Mouse (Mus musculus) heart, postnatal 0 days (tissue): ENCODE measurements around the gene Glis3. TPM values are rescaled to one million over a fixed set of nuclear protein-coding genes. Genes with fewer than 3 reads are reported as not detected.
A peak's percentile ranks its signal among the peaks of the same experiment; 100 is the strongest.

Experiments
- ATAC-seq: fragments of 200-750 bp; cut with Nextera tagmentation; 2 replicates; pipeline ENCODE4 v1.8.0; 2017; ENCODE audit warnings: low read depth, moderate number of reproducible peaks, moderate library complexity; ENCODE audit not compliant: insufficient read depth
- DNase-seq: peaks from one replicate; pipeline ENCODE4 v3.0.0-alpha.2; 2016; ENCODE audit warnings: low spot score
- H3K27ac ChIP-seq: fragments of 300-500 bp; sonication (generic); 2 replicates; pipeline ENCODE4 v1.5.1; 2014; ENCODE audit warnings: low read depth, mild to moderate bottlenecking
- H3K27me3 ChIP-seq: fragments of 300-500 bp; sonication (generic); 2 replicates; pipeline ENCODE4 v1.6.1; 2014; ENCODE audit warnings: low read length, mixed read lengths; ENCODE audit not compliant: control insufficient read depth, insufficient read depth
- H3K36me3 ChIP-seq: fragments of 300-500 bp; sonication (generic); replicated peaks from 2 replicates; pipeline ENCODE4 v1.6.1; 2014; ENCODE audit warnings: low read length, mixed read lengths; ENCODE audit not compliant: control insufficient read depth, insufficient read depth
- H3K4me1 ChIP-seq: fragments of 300-500 bp; sonication (generic); 2 replicates; pipeline ENCODE4 v1.6.1; 2014; ENCODE audit warnings: antibody characterized with exemption; ENCODE audit not compliant: control insufficient read depth, insufficient read depth
- H3K4me2 ChIP-seq: fragments of 300-500 bp; sonication (generic); 2 replicates; pipeline ENCODE4 v1.6.1; 2014; ENCODE audit warnings: low read depth, mild to moderate bottlenecking, low read length, moderate library complexity
- H3K4me3 ChIP-seq: fragments of 300-500 bp; sonication (generic); 2 replicates; pipeline ENCODE4 v1.5.1; 2014; ENCODE audit warnings: low read depth, low read length
- H3K9ac ChIP-seq: fragments of 300-500 bp; sonication (generic); replicated peaks from 2 replicates; pipeline ENCODE4 v1.6.1; 2014; ENCODE audit warnings: low read depth, low read length, mixed read lengths
- H3K9me3 ChIP-seq: fragments of 300-500 bp; sonication (generic); replicated peaks from 2 replicates; pipeline ENCODE4 v1.6.1; 2016; ENCODE audit warnings: low read length; ENCODE audit not compliant: control insufficient read depth
- CTCF ChIP-seq: IDR thresholded peaks from 2 replicates; pipeline ENCODE4 v1.5.1; 2016; ENCODE audit warnings: antibody characterized with exemption, control low read depth, low read depth
- EP300 ChIP-seq: IDR thresholded peaks from 2 replicates; pipeline ENCODE4 v1.6.1; 2016; ENCODE audit warnings: antibody characterized with exemption, low read depth
- WGBS: fragments of 180-500 bp; shearing (Covaris S2); extraction: QIAGEN DNeasy Blood & Tissue Kit; methylation state at CpG from one replicate; pipeline ENCODE4 v1.1.7; 2014; 5-methylcytosine and 5-hydroxymethylcytosine counted together
- polyA plus RNA-seq: library from polyadenylated mRNA; unstranded; fragments of >200 nt; fragmentation: Nextera tagmentation; extraction: Ambion mirVana; gene quantifications from 2 replicates; pipeline ENCODE4 v1.2.1, GENCODE M21; 2015
- total RNA-seq: library from RNA; depleted of rRNA; stranded (reverse); fragments of >200 nt; gene quantifications from 2 replicates; pipeline ENCODE4 v1.2.3, GENCODE M21; 2014; ENCODE audit warnings: low replicate concordance

Gene Glis3
- total and polyA plus RNA-seq, 2 experiments from 2014 or later = 0.34 to 10.0 TPM

GRCm38 (mm10) chr19:28663781-28664180 lies 16.1 kb downstream of the Glis3 start:
- Histone ChIP-seq H3K36me3 (no peaks in the 10 kb centered on the region), H3K4me3 (no peak overlapping the region), H3K4me2 (no peak overlapping the region), H3K27ac (no peak overlapping the region), H3K27me3 (no peaks in the 10 kb centered on the region), H3K9me3 (no peaks in the 10 kb centered on the region), H3K9ac (no peak overlapping the region), H3K4me1 (no peaks in the 10 kb centered on the region)
- WGBS = 33% methylated on average over 9 of the region's 9 CpGs
- TF ChIP-seq EP300 (no peak), CTCF (no peak)
- ATAC-seq = no peak
- DNase-seq = peak; percentile 18

DNA sequence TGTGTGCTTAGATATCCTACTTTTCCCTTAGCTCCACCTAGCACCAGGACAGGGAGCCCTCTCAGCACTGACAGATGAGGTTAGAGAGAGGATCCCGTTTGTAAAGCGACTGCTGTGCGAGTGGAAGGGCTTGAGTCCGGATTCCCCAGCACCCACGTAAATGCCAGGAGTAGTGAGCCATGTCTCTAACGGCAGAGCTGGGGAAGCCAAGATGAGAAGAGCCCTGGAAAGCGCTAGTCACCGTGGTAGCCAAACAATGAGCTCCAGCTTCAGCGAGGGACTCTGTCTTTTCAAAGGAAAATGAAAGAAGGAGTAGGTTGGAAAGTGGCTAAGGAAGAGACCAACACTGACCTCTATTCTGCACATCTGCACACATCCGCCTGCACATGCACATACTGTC lies 16.7 kb downstream of the Glis3 start:
- no peak for DNase-seq
- Histone ChIP-seq H3K9ac (no peak overlapping the region), H3K27me3 (no peaks in the 10 kb centered on the region), H3K9me3 (no peaks in the 10 kb centered on the region), H3K27ac (no peak overlapping the region), H3K4me3 (no peak overlapping the region), H3K36me3 (no peaks in the 10 kb centered on the region), H3K4me1 (no peaks in the 10 kb centered on the region), H3K4me2 (no peak overlapping the region)
- no peak for ATAC-seq
- 51% methylated on average over 10 of the region's 10 CpGs for WGBS
- TF ChIP-seq EP300 = no peak
- TF ChIP-seq CTCF = no peak

GRCm38 (mm10) chr19:28662474-28662873 lies 17.4 kb downstream of the Glis3 start:
- Histone ChIP-seq H3K36me3 (no peaks in the 10 kb centered on the region), H3K4me2 (peak overlapping the region; percentile 32), H3K9me3 (no peaks in the 10 kb centered on the region), H3K27ac (no peak overlapping the region), H3K27me3 (no peaks in the 10 kb centered on the region), H3K4me1 (no peaks in the 10 kb centered on the region), H3K4me3 (0 out of 2 replicates have a peak overlapping the region, but pooled peaks have one; percentile 1), H3K9ac (no peak overlapping the region)
- DNase-seq = no peak
- no peak for ATAC-seq
- no peak for TF ChIP-seq EP300
- TF ChIP-seq CTCF = no peak
- WGBS = 59% methylated on average over 8 of the region's 8 CpGs

- no peak overlapping the region for H3K9ac ChIP-seq
- H3K4me2 ChIP-seq = no peak overlapping the region
- H3K4me3 ChIP-seq = no peak overlapping the region
- TF ChIP-seq CTCF (no peak), EP300 (no peak)
- H3K27ac ChIP-seq = no peak overlapping the region
- no peak for ATAC-seq
- DNase-seq = no peak
- 89% methylated on average over 7 of the region's 7 CpGs for WGBS
- no peaks in the 10 kb centered on the region for H3K27me3 ChIP-seq
- H3K4me1 ChIP-seq = no peaks in the 10 kb centered on the region
- H3K36me3 ChIP-seq = no peaks in the 10 kb centered on the region
- H3K9me3 ChIP-seq = no peaks in the 10 kb centered on the region
Measured at GRCm38 (mm10) chr19:28660912-28661311, 19.0 kb downstream of the Glis3 start.

DNA sequence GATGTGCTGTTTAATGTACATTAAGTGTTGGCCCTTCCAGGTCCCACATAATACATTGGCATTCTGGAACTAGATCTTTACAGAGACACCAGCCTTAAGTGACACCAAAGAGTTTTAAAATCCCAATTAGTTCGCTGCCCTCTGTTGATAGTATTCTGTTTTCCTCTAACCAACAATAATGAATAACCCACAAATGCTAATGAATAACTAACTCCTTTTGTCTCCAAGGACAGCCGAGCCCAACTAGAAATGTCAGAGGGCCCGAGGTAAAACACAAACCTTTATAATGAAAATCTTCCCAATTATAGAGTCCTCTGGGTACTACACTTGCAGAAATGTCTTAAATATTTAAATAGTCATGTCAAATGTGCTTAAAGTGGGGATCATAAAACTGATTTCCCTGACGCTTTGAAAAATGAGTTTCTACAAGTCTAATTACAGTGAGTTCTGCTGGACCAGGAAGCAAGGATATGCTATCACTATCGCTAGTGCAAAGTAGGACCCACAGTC lies 22.1 kb downstream of the Glis3 start:
- 83% methylated on average over 5 of the region's 5 CpGs for WGBS
- DNase-seq = no peak
- no peak overlapping the region for H3K4me3 ChIP-seq

GRCm38 (mm10) chr19:28656882-28657281 lies 23.0 kb downstream of the Glis3 start:
- Histone ChIP-seq H3K4me2 (no peak overlapping the region), H3K36me3 (no peaks in the 10 kb centered on the region), H3K4me1 (no peaks in the 10 kb centered on the region), H3K4me3 (no peak overlapping the region), H3K9me3 (no peaks in the 10 kb centered on the region), H3K9ac (no peak overlapping the region), H3K27ac (no peak overlapping the region), H3K27me3 (no peaks in the 10 kb centered on the region)
- DNase-seq = no peak
- ATAC-seq = no peak
- 80% methylated on average over 6 of the region's 6 CpGs for WGBS
- TF ChIP-seq CTCF (no peak), EP300 (no peak)

More for the DNA sequence above, 22.1 kb downstream of the Glis3 start:
- Histone ChIP-seq H3K9ac (no peak overlapping the region), H3K36me3 (no peaks in the 10 kb centered on the region), H3K4me2 (no peak overlapping the region), H3K9me3 (no peaks in the 10 kb centered on the region), H3K4me1 (no peaks in the 10 kb centered on the region), H3K27ac (no peak overlapping the region), H3K27me3 (no peaks in the 10 kb centered on the region)
- no peak for ATAC-seq
- TF ChIP-seq EP300 (no peak), CTCF (no peak)
